Mouse (Mus musculus) CH12.LX (cell line): Measurements from ENCODE around the gene Yif1a. TPM values are rescaled to one million over a fixed set of nuclear protein-coding genes. Genes with fewer than 3 reads are reported as not detected.

Experiments used
- DNase-seq: peaks from one replicate; pipeline ENCODE4 v3.0.0-alpha.2; 2013; ENCODE audit errors: extremely low read depth
- H3K27ac ChIP-seq: 2 replicates; pipeline ENCODE4 v1.5.1; 2012; ENCODE audit warnings: low read depth, mild to moderate bottlenecking, control low read depth, moderate library complexity; ENCODE audit not compliant: insufficient read depth
- H3K27me3 ChIP-seq: replicated peaks from 2 replicates; pipeline ENCODE3; 2012; ENCODE audit warnings: inconsistent platforms
- H3K36me3 ChIP-seq, 2 experiments: replicated peaks in 1 of 2; 2 replicates each; pipeline versions ENCODE3 to v1.6.1; 2012; ENCODE audit warnings: inconsistent platforms in 1 of 2, low read length in 1 of 2, mild to moderate bottlenecking in 1 of 2, mixed read lengths in 1 of 2, moderate library complexity in 1 of 2; ENCODE audit not compliant: control insufficient read depth in 1 of 2, insufficient read depth in 1 of 2
- H3K4me1 ChIP-seq, 2 experiments: 2 replicates each; pipeline ENCODE4 v1.6.1; 2012; ENCODE audit warnings: inconsistent platforms in 1 of 2, moderate library complexity in 1 of 2; ENCODE audit not compliant: insufficient read depth in 2 of 2, control insufficient read depth in 1 of 2
- H3K4me2 ChIP-seq: 2 replicates; pipeline ENCODE4 v1.6.1; 2012; ENCODE audit warnings: low read depth, mild to moderate bottlenecking, control low read depth; ENCODE audit not compliant: poor library complexity, insufficient read depth, severe bottlenecking
- H3K4me3 ChIP-seq, 3 experiments: fragments of 150-350 bp in 1 of 3; sonication (generic) in 1 of 3; replicated peaks in 1 of 3; 2 replicates each; pipeline versions ENCODE3 to v1.5.1; 2011 to 2012; ENCODE audit warnings: low read depth in 2 of 3, low read length in 2 of 3, mild to moderate bottlenecking in 2 of 3, moderate library complexity in 2 of 3, control low read depth in 1 of 3, improper control_type of control experiment in 1 of 3, inconsistent platforms in 1 of 3, mixed read lengths in 1 of 3; ENCODE audit not compliant: poor library complexity in 1 of 3
- H3K79me2 ChIP-seq: replicated peaks from 2 replicates; pipeline ENCODE4 v1.6.1; 2012; ENCODE audit warnings: mild to moderate bottlenecking, moderate library complexity; ENCODE audit not compliant: control insufficient read depth, poor library complexity, insufficient read depth, severe bottlenecking; ENCODE audit errors: extremely low read depth
- H3K9ac ChIP-seq: 2 replicates; pipeline ENCODE4 v1.6.1; 2012; ENCODE audit warnings: low read depth, mild to moderate bottlenecking, control low read depth, moderate library complexity; ENCODE audit not compliant: insufficient read depth
- H3K9me3 ChIP-seq: replicated peaks from 2 replicates; pipeline ENCODE3; 2012; ENCODE audit warnings: low read length, inconsistent platforms, mixed read lengths
- BHLHE40 ChIP-seq: IDR thresholded peaks from 2 replicates; pipeline ENCODE4 v1.6.1; 2011; ENCODE audit warnings: mild to moderate bottlenecking, low read depth, low read length, improper control_type of control experiment
- CHD1 ChIP-seq: IDR thresholded peaks from 2 replicates; pipeline ENCODE4 v1.6.1; 2012; ENCODE audit warnings: low read depth, low read length, improper control_type of control experiment, inconsistent platforms
- CHD2 ChIP-seq: IDR thresholded peaks from 2 replicates; pipeline ENCODE4 v1.6.1; 2011; ENCODE audit warnings: low read length, improper control_type of control experiment
- EP300 ChIP-seq: IDR thresholded peaks from 2 replicates; pipeline ENCODE4 v1.6.1; 2011; ENCODE audit warnings: low read length, improper control_type of control experiment
- ETS1 ChIP-seq: conservative IDR thresholded peaks from 2 replicates; pipeline ENCODE4 v1.6.1; 2012; ENCODE audit warnings: low read depth, mild to moderate bottlenecking, inconsistent platforms, low read length, improper control_type of control experiment, moderate library complexity
- GABPA ChIP-seq: IDR thresholded peaks from 2 replicates; pipeline ENCODE4 v1.6.1; 2012; ENCODE audit warnings: low read depth, low read length, improper control_type of control experiment, inconsistent platforms; ENCODE audit not compliant: insufficient replicate concordance
- HCFC1 ChIP-seq: IDR thresholded peaks from 2 replicates; pipeline ENCODE4 v1.6.1; 2012; ENCODE audit warnings: low read depth, mild to moderate bottlenecking, inconsistent platforms, low read length, improper control_type of control experiment
- IRF4 ChIP-seq: IDR thresholded peaks from 2 replicates; pipeline ENCODE4 v1.6.1; 2014; ENCODE audit warnings: low read depth, mild to moderate bottlenecking, inconsistent platforms, low read length, improper control_type of control experiment
- JUND ChIP-seq: conservative IDR thresholded peaks from 2 replicates; pipeline ENCODE4 v1.6.1; 2011; ENCODE audit warnings: low read depth, low read length, improper control_type of control experiment
- KAT2A ChIP-seq: IDR thresholded peaks from 2 replicates; pipeline ENCODE4 v1.6.1; 2012; ENCODE audit warnings: low read length, improper control_type of control experiment, inconsistent platforms; ENCODE audit not compliant: insufficient replicate concordance
- MAX ChIP-seq: IDR thresholded peaks from 2 replicates; pipeline ENCODE4 v1.6.1; 2011; ENCODE audit warnings: low read length, improper control_type of control experiment
- MAZ ChIP-seq: IDR thresholded peaks from 2 replicates; pipeline ENCODE4 v1.6.1; 2012; ENCODE audit warnings: low read depth, mild to moderate bottlenecking, inconsistent platforms, low read length, improper control_type of control experiment, moderate library complexity
- MEF2A ChIP-seq: IDR thresholded peaks from 2 replicates; pipeline ENCODE4 v1.6.1; 2014; ENCODE audit warnings: low read depth, mild to moderate bottlenecking, inconsistent platforms, low read length, improper control_type of control experiment, borderline replicate concordance
- MXI1 ChIP-seq: IDR thresholded peaks from 2 replicates; pipeline ENCODE4 v1.6.1; 2011; ENCODE audit warnings: mild to moderate bottlenecking, low read depth, low read length, improper control_type of control experiment
- MYC ChIP-seq: IDR thresholded peaks from 2 replicates; pipeline ENCODE4 v1.6.1; 2011; ENCODE audit warnings: low read depth, mild to moderate bottlenecking, improper control_type of control experiment, low read length
- NELFE ChIP-seq: IDR thresholded peaks from 2 replicates; pipeline ENCODE4 v1.6.1; 2011; ENCODE audit warnings: low read depth, low read length, improper control_type of control experiment
- NRF1 ChIP-seq: IDR thresholded peaks from 2 replicates; pipeline ENCODE4 v1.6.1; 2014; ENCODE audit warnings: low read depth, mild to moderate bottlenecking, inconsistent platforms, low read length, improper control_type of control experiment, moderate library complexity
- PAX5 ChIP-seq: IDR thresholded peaks from 2 replicates; pipeline ENCODE4 v1.6.1; 2012; ENCODE audit warnings: low read length, inconsistent platforms, mixed read lengths
- POLR2A ChIP-seq: IDR thresholded peaks from 2 replicates; pipeline ENCODE4 v1.6.1; 2011; ENCODE audit warnings: low read depth, mild to moderate bottlenecking, improper control_type of control experiment, low read length
- POLR2AphosphoS2 ChIP-seq: IDR thresholded peaks from 2 replicates; pipeline ENCODE4 v1.6.1; 2011; ENCODE audit warnings: low read depth, low read length, improper control_type of control experiment
- RCOR1 ChIP-seq: conservative IDR thresholded peaks from 2 replicates; pipeline ENCODE4 v1.6.1; 2012; ENCODE audit warnings: low read depth, mild to moderate bottlenecking, inconsistent platforms, low read length, improper control_type of control experiment
- SMC3 ChIP-seq: IDR thresholded peaks from 2 replicates; pipeline ENCODE4 v1.6.1; 2011; ENCODE audit warnings: low read depth, low read length, improper control_type of control experiment
- TBP ChIP-seq: conservative IDR thresholded peaks from 2 replicates; pipeline ENCODE4 v1.6.1; 2011; ENCODE audit warnings: low read depth, low read length, improper control_type of control experiment
- TCF12 ChIP-seq: IDR thresholded peaks from 2 replicates; pipeline ENCODE4 v1.6.1; 2014; ENCODE audit warnings: low read depth, mild to moderate bottlenecking, inconsistent platforms, low read length, improper control_type of control experiment
- UBTF ChIP-seq: IDR thresholded peaks from 2 replicates; pipeline ENCODE4 v1.6.1; 2012; ENCODE audit warnings: low read depth, mild to moderate bottlenecking, inconsistent platforms, low read length, improper control_type of control experiment, moderate library complexity
- ZC3H11A ChIP-seq: IDR thresholded peaks from 2 replicates; pipeline ENCODE4 v1.6.1; 2012; ENCODE audit warnings: low read depth, mild to moderate bottlenecking, inconsistent platforms, low read length, improper control_type of control experiment
- ZKSCAN1 ChIP-seq: IDR thresholded peaks from 2 replicates; pipeline ENCODE4 v1.6.1; 2012; ENCODE audit warnings: low read depth, inconsistent platforms, low read length, improper control_type of control experiment, borderline replicate concordance
- ZMIZ1 ChIP-seq: IDR thresholded peaks from 2 replicates; pipeline ENCODE4 v1.6.1; 2012; ENCODE audit warnings: low read depth, mild to moderate bottlenecking, inconsistent platforms, low read length, improper control_type of control experiment
- ZNF384 ChIP-seq: IDR thresholded peaks from 2 replicates; pipeline ENCODE4 v1.6.1; 2012; ENCODE audit warnings: low read depth, low read length, improper control_type of control experiment, inconsistent platforms
- dilution Hi-C: fragments of 300-500 bp; cut with MboI; formaldehyde crosslinking; loops from 2 replicates; pipeline ENCODE4 v1.14.3; 2020; ENCODE audit warnings: low sequenced_read_pairs; ENCODE audit not compliant: extremely low pct_unique_long_range_greater_than_20kb, extremely low pct_ligation_motif_present
- in situ Hi-C: fragments of 300-500 bp; cut with MboI; formaldehyde crosslinking; loops from 3 replicates; pipeline ENCODE4 v1.14.3; 2019; ENCODE audit warnings: low sequenced_read_pairs, low pct_ligation_motif_present, low pct_unique_long_range_greater_than_20kb, mixed read lengths
- polyA plus RNA-seq: library from polyadenylated mRNA; unstranded; fragments of >175 nt; gene quantifications from 2 replicates; pipeline ENCODE4 v1.2.1, GENCODE M21; 2012; ENCODE audit warnings: low read depth; ENCODE audit not compliant: insufficient read length
- total RNA-seq, 2 experiments: library from RNA; depleted of rRNA; stranded (reverse); fragments of 300-350 nt in 1 of 2; fragments of >200 nt in 1 of 2; gene quantifications; 2 replicates each; pipeline ENCODE4 v1.2.3; 2012 to 2014

Gene Yif1a
- total and polyA plus RNA-seq, 3 experiments = 33.1 to 72.4 (median 65.0) TPM

GRCm38 (mm10) chr19:5051031-5051430 lies 37.3 kb upstream of the Yif1a start:
- peaks cover 12 to 19% of the 10 kb centered on the region in 2 experiments for H3K4me1 ChIP-seq

GRCm38 (mm10) chr19:5051515-5051914 lies 36.8 kb upstream of the Yif1a start:
- DNase-seq = no peak
- H3K9ac ChIP-seq = no peak overlapping the region
- H3K27me3 ChIP-seq = no peaks in the 10 kb centered on the region
- H3K4me3 ChIP-seq = no peak overlapping the region
- peaks cover 12 to 19% of the 10 kb centered on the region in 2 experiments for H3K4me1 ChIP-seq
- in situ Hi-C loops = no loop called here
- dilution Hi-C loops = no loop called here
- H3K27ac ChIP-seq = no peak overlapping the region
- no peaks in the 10 kb centered on the region for H3K79me2 ChIP-seq
- no peaks in the 10 kb centered on the region for H3K9me3 ChIP-seq
- no peak for TF ChIP-seq UBTF
- TF ChIP-seq POLR2AphosphoS2 = no peak
- TF ChIP-seq MAX = no peak
- TF ChIP-seq NRF1 = no peak
- TF ChIP-seq KAT2A = no peak
- no peak for TF ChIP-seq ZC3H11A
- no peak for TF ChIP-seq IRF4
- no peak for TF ChIP-seq EP300
- no peak for TF ChIP-seq TBP
- TF ChIP-seq ZNF384 = no peak
- no peak for TF ChIP-seq MEF2A
- TF ChIP-seq MYC = no peak
- no peak for TF ChIP-seq HCFC1
- no peak for TF ChIP-seq MXI1
- TF ChIP-seq PAX5 = no peak
- TF ChIP-seq MAZ = no peak
- TF ChIP-seq CHD2 = no peak
- TF ChIP-seq ZMIZ1 = no peak
- no peak for TF ChIP-seq JUND
- peaks cover 31 to 79% of the 10 kb centered on the region in 2 experiments for H3K36me3 ChIP-seq
- H3K4me2 ChIP-seq = no peak overlapping the region

More at GRCm38 (mm10) chr19:5051031-5051430, 37.3 kb upstream of the Yif1a start:
- dilution Hi-C loops (no loop called here), in situ Hi-C loops (no loop called here)
- no peak overlapping the region for H3K4me3 ChIP-seq
- no peak overlapping the region for H3K27ac ChIP-seq
- no peak overlapping the region for H3K9ac ChIP-seq
- H3K36me3 ChIP-seq = peaks cover 36 to 84% of the 10 kb centered on the region in 2 experiments
- no peaks in the 10 kb centered on the region for H3K79me2 ChIP-seq
- no peak overlapping the region for H3K4me2 ChIP-seq
- H3K9me3 ChIP-seq = no peaks in the 10 kb centered on the region
- TF ChIP-seq POLR2A = no peak
- no peak for TF ChIP-seq CHD2
- TF ChIP-seq MAZ = no peak
- no peak for TF ChIP-seq TCF12
- no peak for TF ChIP-seq ZKSCAN1
- no peak for TF ChIP-seq BHLHE40
- no peak for TF ChIP-seq GABPA
- TF ChIP-seq TBP = no peak
- TF ChIP-seq NRF1 = no peak
- no peak for TF ChIP-seq ZC3H11A
- no peak for TF ChIP-seq ZNF384
- TF ChIP-seq NELFE = no peak
- no peak for TF ChIP-seq MAX
- no peak for TF ChIP-seq SMC3
- TF ChIP-seq CHD1 = no peak
- TF ChIP-seq RCOR1 = no peak
- no peak for TF ChIP-seq EP300
- TF ChIP-seq KAT2A = no peak
- no peak for TF ChIP-seq ETS1
- TF ChIP-seq PAX5 = no peak
- DNase-seq = no peak
- no peaks in the 10 kb centered on the region for H3K27me3 ChIP-seq
